8 mouse cellular contexts compared by ENCODE assay signal in the genomic region with DNA sequence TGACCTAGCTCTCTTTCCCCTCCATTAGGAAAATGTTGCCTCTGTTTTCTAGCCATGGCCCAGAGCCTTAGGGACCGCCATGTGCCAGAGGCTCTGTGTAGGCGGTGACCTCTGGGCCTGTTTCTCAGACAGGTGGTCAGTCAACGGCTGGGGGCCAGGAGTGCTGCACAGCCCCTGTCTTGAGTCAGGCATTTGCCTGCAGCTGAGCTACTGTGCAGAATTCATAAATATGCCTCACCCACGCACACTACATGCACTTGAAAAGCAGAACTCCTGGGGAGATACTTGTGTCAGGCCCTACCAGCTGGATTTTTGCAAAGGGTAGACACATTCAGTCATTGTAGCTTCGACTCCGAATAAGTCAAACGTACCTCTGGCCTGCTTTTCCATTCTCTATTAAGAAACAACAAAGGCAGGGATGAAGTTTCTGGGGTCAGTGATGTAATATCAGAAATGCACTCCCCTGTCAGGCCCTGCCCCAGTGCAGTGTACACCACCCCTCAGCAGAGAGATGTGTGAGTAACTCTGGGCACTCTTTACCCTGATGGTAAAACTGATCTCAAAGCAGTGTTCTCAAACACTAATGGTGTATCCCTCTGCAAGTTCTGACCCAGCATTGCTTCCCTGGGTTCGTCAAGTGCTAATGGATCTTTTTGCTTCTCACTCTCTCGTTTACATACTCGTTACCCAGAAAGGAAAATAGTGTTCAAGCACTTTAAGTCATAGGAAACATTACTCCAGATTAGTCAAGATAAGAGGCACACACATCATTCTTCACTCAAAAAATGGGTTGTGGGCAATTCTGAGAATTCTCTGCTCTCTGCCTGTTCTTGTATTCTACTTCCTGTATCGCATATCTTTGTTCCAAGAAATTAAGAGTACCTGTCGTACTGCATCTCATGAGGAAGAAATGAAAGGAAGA.
DNase-seq lines count a peak whose midpoint lies in the region; ATAC-seq and TF ChIP-seq lines count a peak whose summit lies in the region.

No protein-coding gene starts in this region.

- H3K4me2 ChIP-seq in heart, embryonic 11.5 days, result no peak overlapping the region
- peak overlapping the region; percentile 50 for H3K4me2 ChIP-seq in stomach, postnatal 0 days (replicated peaks; ENCODE audit: low read depth)

- DNase-seq in heart, adult 2 months, result peak; percentile 35 to 44
- DNase-seq in A20 (ENCODE audit: low read depth, low spot score), result peak; percentile 52
- DNase-seq in embryo, embryonic 11 days, result peak; percentile 35
- DNase-seq in stomach, postnatal 0 days (ENCODE audit: low spot score), result no peak
- DNase-seq in urinary bladder, postnatal 25 days (ENCODE audit: low spot score), result no peak
- no peak for DNase-seq in left cerebral cortex, postnatal 36 days (ENCODE audit: low spot score in 2 of 2)

- TF ChIP-seq EP300 in heart, adult 2 months (IDR thresholded peaks at IDR 0.05; ENCODE audit: insufficient read depth, low read depth, low read length), result no peak
- no peak for TF ChIP-seq EP300 in stomach, postnatal 0 days (optimal IDR thresholded peaks at IDR 0.05)

- no peaks in the 10 kb centered on the region for H3K27me3 ChIP-seq in heart, adult 2 months (ENCODE audit: control insufficient read depth, insufficient read depth, low read length)
- no peaks in the 10 kb centered on the region for H3K27me3 ChIP-seq in heart, embryonic 11.5 days (ENCODE audit: control insufficient read depth, insufficient read depth, low read length)
- no peaks in the 10 kb centered on the region for H3K27me3 ChIP-seq in stomach, postnatal 0 days (ENCODE audit: control insufficient read depth, insufficient read depth, low read length)

- WGBS in heart, adult 2 months, result 51% methylated on average over 12 of the region's 12 CpGs
- WGBS in heart, embryonic 11.5 days (ENCODE audit: insufficient replicate concordance), result 69% methylated on average over 12 of the region's 12 CpGs
- 51% methylated on average over 12 of the region's 12 CpGs for WGBS in stomach, postnatal 0 days

- peak overlapping the region; percentile 86 for H3K27ac ChIP-seq in heart, adult 2 months
- no peak overlapping the region for H3K27ac ChIP-seq in heart, embryonic 11.5 days (ENCODE audit: low read depth, low read length)
- peak overlapping the region; percentile 75 for H3K27ac ChIP-seq in stomach, postnatal 0 days (replicated peaks)

- no peak for TF ChIP-seq CTCF in heart, adult 2 months (IDR thresholded peaks at IDR 0.05)
- TF ChIP-seq CTCF in stomach, postnatal 0 days (IDR thresholded peaks at IDR 0.05; ENCODE audit: low read depth), result no peak

- no peak for TF ChIP-seq POLR2A in heart, adult 2 months (IDR thresholded peaks at IDR 0.05; ENCODE audit: insufficient read depth, low read depth, low read length)

- no peak for ATAC-seq in heart, embryonic 11.5 days (replicated peaks; ENCODE audit: insufficient number of reproducible peaks, low FRiP score, low TSS enrichment)
- ATAC-seq in inflammation-experienced regulatory T-cells, adult 6 months, result peak; percentile 59
- ATAC-seq in stomach, postnatal 0 days (ENCODE audit: low FRiP score, low TSS enrichment), result no peak

- intact Hi-C loops in heart, adult 2 months (cut with DNase I), result loop anchor here (5.0 to 10.0 kb wide), 3 partner anchors 121 to 891 kb away; partner anchors contain the start of gene Foxp2
- intact Hi-C loops in left cerebral cortex, postnatal 36 days (cut with DNase I), result no loop called here

- H3K9me3 ChIP-seq in heart, embryonic 11.5 days (replicated peaks; ENCODE audit: control insufficient read depth, low read length), result no peaks in the 10 kb centered on the region
- H3K9me3 ChIP-seq in stomach, postnatal 0 days (ENCODE audit: control insufficient read depth, low read length), result no peaks in the 10 kb centered on the region

- H3K79me2 ChIP-seq in heart, adult 2 months (replicated peaks; ENCODE audit: control insufficient read depth, insufficient read depth, low read length), result no peaks in the 10 kb centered on the region

- peak overlapping the region; percentile 24 for H3K4me3 ChIP-seq in heart, adult 2 months
- H3K4me3 ChIP-seq in heart, embryonic 11.5 days (ENCODE audit: low read depth, low read length), result no peak overlapping the region
- H3K4me3 ChIP-seq in stomach, postnatal 0 days (ENCODE audit: low read depth, low read length), result peak overlapping the region; percentile 20

- peaks cover 4% of the 10 kb centered on the region for H3K36me3 ChIP-seq in heart, adult 2 months (ENCODE audit: control insufficient read depth, insufficient read depth, low read length)
- no peaks in the 10 kb centered on the region for H3K36me3 ChIP-seq in heart, embryonic 11.5 days (ENCODE audit: control insufficient read depth, insufficient read depth, low read length)
- no peaks in the 10 kb centered on the region for H3K36me3 ChIP-seq in stomach, postnatal 0 days (ENCODE audit: control insufficient read depth, insufficient read depth, low read length)

- peak overlapping the region; percentile 8; the same call in 1 of the 2 replicates for H3K9ac ChIP-seq in heart, adult 2 months (ENCODE audit: low read depth, low read length)
- no peak overlapping the region for H3K9ac ChIP-seq in heart, embryonic 11.5 days (ENCODE audit: low read depth, low read length)
- H3K9ac ChIP-seq in stomach, postnatal 0 days (ENCODE audit: low read length), result no peak overlapping the region

- peaks cover 19% of the 10 kb centered on the region for H3K4me1 ChIP-seq in heart, adult 2 months (ENCODE audit: control insufficient read depth, insufficient read depth, low read length)
- no peaks in the 10 kb centered on the region for H3K4me1 ChIP-seq in heart, embryonic 11.5 days (ENCODE audit: control insufficient read depth, insufficient read depth, low read length)
- H3K4me1 ChIP-seq in stomach, postnatal 0 days (replicated peaks; ENCODE audit: control insufficient read depth, insufficient read depth), result 0 out of 2 replicates have a peak, but pooled peaks cover 2% of the 10 kb centered on the region

Comparison
In these comparisons a context has a peak if more than half of its experiments do, and no peak if none do; other contexts are left out.
1. DNase-seq: peak in heart, adult 2 months (2 of 2), A20 (single experiment) and embryo, embryonic 11 days (single experiment); none in stomach, postnatal 0 days (single experiment), urinary bladder, postnatal 25 days (single experiment) and left cerebral cortex, postnatal 36 days (0 of 2).